ENCODE assay signal across 8 mouse cellular contexts in genomic region chr3:121428230-121428629, GRCm38 (mm10). TPM values are rescaled to one million over a fixed set of nuclear protein-coding genes. Genes with fewer than 3 reads are reported as not detected.
A peak's percentile ranks its signal among the peaks of the same experiment; 100 is the strongest.
DNase-seq lines count a peak whose midpoint lies in the region; ATAC-seq and TF ChIP-seq lines count a peak whose summit lies in the region.

No protein-coding gene starts in this region.

- DNase-seq in left cerebral cortex, postnatal 25 days (ENCODE audit: low spot score in 2 of 2), result peak; percentile 11 to 32
- no peak for DNase-seq in left cerebral cortex, postnatal 14 days (ENCODE audit: low spot score in 2 of 2)
- no peak for DNase-seq in heart, postnatal 0 days (ENCODE audit: low spot score)
- peak; percentile 53 to 56 for DNase-seq in spleen, postnatal 36 days (ENCODE audit: low spot score in 2 of 2)
- DNase-seq in left cerebral cortex, adult 11 months (ENCODE audit: low spot score), result no peak

- H3K4me2 ChIP-seq in heart, postnatal 0 days (ENCODE audit: low read depth, low read length), result peak overlapping the region; percentile 87
- H3K4me2 ChIP-seq in limb, embryonic 13.5 days (replicated peaks), result peak overlapping the region; percentile 88

- ATAC-seq in heart, postnatal 0 days (ENCODE audit: insufficient read depth, low read depth), result no peak
- ATAC-seq in limb, embryonic 13.5 days (ENCODE audit: low FRiP score, low read depth), result no peak
- ATAC-seq in inflammation-experienced regulatory T-cells, adult 6 months, result no peak

- TF ChIP-seq CTCF in heart, postnatal 0 days (IDR thresholded peaks at IDR 0.05; ENCODE audit: low read depth), result no peak

- no peaks in the 10 kb centered on the region for H3K9me3 ChIP-seq in heart, postnatal 0 days (replicated peaks; ENCODE audit: control insufficient read depth, low read length)
- H3K9me3 ChIP-seq in limb, embryonic 13.5 days, result no peaks in the 10 kb centered on the region

- peak overlapping the region; percentile 87 for H3K9ac ChIP-seq in heart, postnatal 0 days (replicated peaks; ENCODE audit: low read depth, low read length)
- peak overlapping the region; percentile 99 for H3K9ac ChIP-seq in limb, embryonic 13.5 days

- peak overlapping the region; percentile 76 for H3K4me3 ChIP-seq in brown adipose tissue, adult 24 weeks (ENCODE audit: insufficient read depth, low read depth, low read length)
- peak overlapping the region; percentile 70 for H3K4me3 ChIP-seq in heart, postnatal 0 days (ENCODE audit: low read depth, low read length)
- H3K4me3 ChIP-seq in limb, embryonic 13.5 days, result peak overlapping the region; percentile 88

- no peak for TF ChIP-seq EP300 in heart, postnatal 0 days (IDR thresholded peaks at IDR 0.05; ENCODE audit: low read depth)

- peaks cover 4% of the 10 kb centered on the region; the same call in 1 of the 2 replicates for H3K4me1 ChIP-seq in brown adipose tissue, adult 24 weeks (ENCODE audit: control insufficient read depth, insufficient read depth, insufficient read length, low read length)
- H3K4me1 ChIP-seq in heart, postnatal 0 days (ENCODE audit: control insufficient read depth, insufficient read depth), result peaks cover 31% of the 10 kb centered on the region
- H3K4me1 ChIP-seq in limb, embryonic 13.5 days, result peaks cover 54% of the 10 kb centered on the region

- peak overlapping the region; percentile 97 for H3K27ac ChIP-seq in brown adipose tissue, adult 24 weeks (replicated peaks; ENCODE audit: low read depth, low read length)
- H3K27ac ChIP-seq in heart, postnatal 0 days (ENCODE audit: low read depth), result peak overlapping the region; percentile 96
- peak overlapping the region; percentile 99 for H3K27ac ChIP-seq in limb, embryonic 13.5 days

- no peaks in the 10 kb centered on the region for H3K27me3 ChIP-seq in heart, postnatal 0 days (ENCODE audit: control insufficient read depth, insufficient read depth, low read length)
- H3K27me3 ChIP-seq in limb, embryonic 13.5 days, result no peaks in the 10 kb centered on the region

- WGBS in heart, postnatal 0 days, result 3% methylated on average over 8 of the region's 8 CpGs
- 7% methylated on average over 8 of the region's 8 CpGs for WGBS in limb, embryonic 13.5 days

- intact Hi-C loops in left cerebral cortex, postnatal 25 days (cut with DNase I), result loop anchor here (5.0 kb wide), 1 partner anchor 71 kb away; no protein-coding TSS in a partner anchor
- intact Hi-C loops in left cerebral cortex, postnatal 14 days (cut with DNase I), result loop anchor here (10.0 kb wide), 1 partner anchor 93 kb away; no protein-coding TSS in a partner anchor

- H3K36me3 ChIP-seq in heart, postnatal 0 days (replicated peaks; ENCODE audit: control insufficient read depth, insufficient read depth, low read length), result no peaks in the 10 kb centered on the region
- H3K36me3 ChIP-seq in limb, embryonic 13.5 days, result no peaks in the 10 kb centered on the region

RNA-seq across cellular contexts. Expression of gene Cnn3, which starts 1.9 kb away (rescaled TPM):
- 10 to 100 TPM; 66.1 to 66.7 TPM for total RNA-seq in left cerebral cortex, postnatal 25 days (2021)
- 10 to 100 TPM; 65.0 to 67.9 TPM for total RNA-seq in left cerebral cortex, postnatal 14 days (2021)
- 28.7 and 35.4 TPM in 2 replicates for polyA plus RNA-seq in brown adipose tissue, adult 24 weeks (2012; ENCODE audit: insufficient read depth, insufficient read length, missing spikeins)
- total RNA-seq in heart, postnatal 0 days (2014; rRNA removed; ENCODE audit: low replicate concordance), result 132 and 166 TPM in 2 replicates
- 187 and 190 TPM in 2 replicates for polyA plus RNA-seq in heart, postnatal 0 days (2015; fragmentation: Nextera tagmentation; extraction: Ambion mirVana)
- polyA plus RNA-seq in limb, embryonic 13.5 days (2015; fragmentation: Nextera tagmentation; extraction: Ambion mirVana), result 936 and 944 TPM in 2 replicates
- polyA plus RNA-seq in inflammation-experienced regulatory T-cells, adult 6 months (2017; shearing (Covaris generic)), result 1 to 10 TPM; 1.4 to 2.3 (median 2.1) TPM

Comparison
In these comparisons a context has a peak if more than half of its experiments do, and no peak if none do; other contexts are left out.
1. DNase-seq: peak in left cerebral cortex, postnatal 25 days (2 of 2) and spleen, postnatal 36 days (2 of 2); none in left cerebral cortex, postnatal 14 days (0 of 2), heart, postnatal 0 days (single experiment) and left cerebral cortex, adult 11 months (single experiment).
2. Peak in every context shown above with its lines, with median percentiles within 50 percentile points of each other: H3K27ac ChIP-seq and H3K4me3 ChIP-seq.